In genomic region chr8:91353062-91353461, GRCm38 (mm10) we compare ENCODE assay signal across 16 mouse cellular contexts. TPM values are rescaled to one million over a fixed set of nuclear protein-coding genes. Genes with fewer than 3 reads are reported as not detected.
DNase-seq lines count a peak whose midpoint lies in the region; ATAC-seq lines count a peak whose summit lies in the region.
"Had no signal": no experiment of that assay in that cellular context is flagged by ENCODE, and none has a peak within 500 bp of the region (broad histone marks: within the 10 kb centered on the region; RNA-seq: fewer than 3 reads in every experiment).

No protein-coding gene starts in this region.

- DNase-seq in lung, postnatal 14 days, result no peak
- peak; percentile 29 for DNase-seq in ZHBTc4 (ENCODE audit: low read depth, low spot score)
- DNase-seq in left cerebral cortex, adult 18-20 months (ENCODE audit: low spot score in 2 of 2), result no peak
- DNase-seq in retina, embryonic 14.5 days (ENCODE audit: low spot score), result no peak
- DNase-seq: adrenal gland, postnatal 14 days; cerebellum, adult 9-10 months; gastrocnemius, postnatal 25 days; layer of hippocampus, postnatal 36 days; spleen, adult 18-20 months had no signal

- WGBS in lung, embryonic 16.5 days, result 69% methylated on average over 5 of the region's 5 CpGs
- WGBS in liver, embryonic 12.5 days (ENCODE audit: insufficient replicate concordance), result 70% methylated on average over 5 of the region's 5 CpGs

- H3K4me3 ChIP-seq in lung, embryonic 16.5 days (ENCODE audit: low read length), result no peak overlapping the region
- no peak overlapping the region for H3K4me3 ChIP-seq in liver, embryonic 12.5 days
- H3K4me3 ChIP-seq: embryonic facial prominence, embryonic 13.5 days; forebrain, embryonic 10.5 days; heart, embryonic 13.5 days had no signal

- H3K9me3 ChIP-seq in lung, embryonic 16.5 days (ENCODE audit: control insufficient read depth, low read length), result no peaks in the 10 kb centered on the region
- H3K9me3 ChIP-seq in liver, embryonic 12.5 days (replicated peaks), result no peaks in the 10 kb centered on the region
- H3K9me3 ChIP-seq: embryonic facial prominence, embryonic 13.5 days; forebrain, embryonic 10.5 days; heart, embryonic 13.5 days had no signal

- H3K27ac ChIP-seq in lung, embryonic 16.5 days (ENCODE audit: low read length), result no peak overlapping the region
- H3K27ac ChIP-seq in liver, embryonic 12.5 days, result 0 out of 2 replicates have a peak overlapping the region, but pooled peaks have one; percentile 45
- H3K27ac ChIP-seq: embryonic facial prominence, embryonic 13.5 days; forebrain, embryonic 10.5 days; heart, embryonic 13.5 days had no signal

- ATAC-seq in lung, embryonic 16.5 days (ENCODE audit: low read depth), result peak; percentile 22; the same call in 1 of the 2 replicates
- peak; percentile 83 for ATAC-seq in liver, embryonic 12.5 days
- peak; percentile 91 for ATAC-seq in megakaryocyte-erythroid progenitor cell, adult 5-6 weeks (replicated peaks; ENCODE audit: low FRiP score, low TSS enrichment, poor library complexity, severe bottlenecking)
- ATAC-seq: activated CD4-positive, CD25-positive, alpha-beta regulatory T cell, adult 4 months had no signal

- no peak overlapping the region for H3K4me2 ChIP-seq in lung, embryonic 16.5 days (ENCODE audit: low read depth, low read length)
- 0 out of 2 replicates have a peak overlapping the region, but pooled peaks have one; percentile 16 for H3K4me2 ChIP-seq in liver, embryonic 12.5 days
- H3K4me2 ChIP-seq: embryonic facial prominence, embryonic 13.5 days; heart, embryonic 13.5 days had no signal

- H3K36me3 ChIP-seq in lung, embryonic 16.5 days (ENCODE audit: control insufficient read depth, insufficient read depth, low read length), result no peaks in the 10 kb centered on the region
- H3K36me3 ChIP-seq in liver, embryonic 12.5 days, result peaks cover 11% of the 10 kb centered on the region; the same call in 1 of the 2 replicates

- H3K9ac ChIP-seq in lung, embryonic 16.5 days (ENCODE audit: low read length), result no peak overlapping the region
- no peak overlapping the region for H3K9ac ChIP-seq in liver, embryonic 12.5 days
- H3K9ac ChIP-seq: embryonic facial prominence, embryonic 13.5 days; heart, embryonic 13.5 days had no signal

- H3K4me1 ChIP-seq in lung, embryonic 16.5 days (replicated peaks; ENCODE audit: control insufficient read depth, insufficient read depth, low read length), result peaks cover 18% of the 10 kb centered on the region
- peaks cover 46% of the 10 kb centered on the region for H3K4me1 ChIP-seq in liver, embryonic 12.5 days

- no peaks in the 10 kb centered on the region for H3K27me3 ChIP-seq in lung, embryonic 16.5 days (ENCODE audit: control insufficient read depth, insufficient read depth, low read depth, low read length)
- no peaks in the 10 kb centered on the region for H3K27me3 ChIP-seq in liver, embryonic 12.5 days (replicated peaks)
- H3K27me3 ChIP-seq: embryonic facial prominence, embryonic 13.5 days; heart, embryonic 13.5 days had no signal

RNA-seq across cellular contexts. Expression of gene Fto, which starts 39.7 kb away (rescaled TPM):
- polyA plus RNA-seq in lung, embryonic 16.5 days (2015; fragmentation: Nextera tagmentation; extraction: Ambion mirVana), result 89.2 and 97.2 TPM in 2 replicates
- polyA plus RNA-seq in liver, embryonic 12.5 days (2016; fragmentation: Nextera tagmentation; extraction: Ambion mirVana), result 28.6 and 29.6 TPM in 2 replicates
- total RNA-seq in megakaryocyte-erythroid progenitor cell, adult 5-6 weeks (2014; fragmentation: Nextera tagmentation), result 52.5 and 53.8 TPM in 2 replicates
- 22.2 and 24.6 TPM in 2 replicates for total RNA-seq in megakaryocyte-erythroid progenitor cell, adult 5-6 weeks (2017)
- total RNA-seq in left cerebral cortex, adult 18-20 months (2021), result 100 to 1,000 TPM; 159 to 163 TPM

RNA-seq across cellular contexts. Expression of gene Rpgrip1l, which starts 40.0 kb away (rescaled TPM):
- polyA plus RNA-seq in lung, embryonic 16.5 days (2015; fragmentation: Nextera tagmentation; extraction: Ambion mirVana), result 11.0 and 12.9 TPM in 2 replicates
- 3.5 and 4.6 TPM in 2 replicates for polyA plus RNA-seq in liver, embryonic 12.5 days (2016; fragmentation: Nextera tagmentation; extraction: Ambion mirVana)
- total RNA-seq in megakaryocyte-erythroid progenitor cell, adult 5-6 weeks (2014; fragmentation: Nextera tagmentation), result 5.1 and 5.5 TPM in 2 replicates
- total RNA-seq in megakaryocyte-erythroid progenitor cell, adult 5-6 weeks (2017), result 8.6 and 9.1 TPM in 2 replicates
- 10 to 100 TPM; 23.2 to 29.2 TPM for total RNA-seq in left cerebral cortex, adult 18-20 months (2021)

Comparison
In these comparisons a context has a peak if more than half of its experiments do, and no peak if none do; other contexts are left out.
1. ATAC-seq: peak in every context shown above with its lines; median percentile 91 in megakaryocyte-erythroid progenitor cell, adult 5-6 weeks; 83 in liver, embryonic 12.5 days; 22 in lung, embryonic 16.5 days.